Mouse (Mus musculus): ENCODE results near the gene Slc25a23. TPM values are rescaled to one million over a fixed set of nuclear protein-coding genes. Genes with fewer than 3 reads are reported as not detected.

Slc25a23 gene
- polyA plus RNA-seq, 1 experiment from 2014 or later, result 12.7 TPM

GRCm38 (mm10) chr17:57003994-57004393 is 55.7 kb downstream of the Slc25a23 start:
- H3K4me3 ChIP-seq (ENCODE audit: low read depth, low read length), result no peak overlapping the region
- no peak overlapping the region for H3K9ac ChIP-seq (replicated peaks)
- no peak overlapping the region for H3K4me2 ChIP-seq (ENCODE audit: low read depth, low read length)
- ATAC-seq, result peak; percentile 38
- H3K9me3 ChIP-seq (ENCODE audit: low read length), result no peaks in the 10 kb centered on the region
- H3K27ac ChIP-seq (ENCODE audit: low read depth), result no peak overlapping the region
- peaks cover 59% of the 10 kb centered on the region for H3K36me3 ChIP-seq (replicated peaks; ENCODE audit: insufficient read depth, low read length)
- H3K27me3 ChIP-seq (ENCODE audit: insufficient read depth, low read length), result no peaks in the 10 kb centered on the region
- WGBS (ENCODE audit: insufficient replicate concordance), result 74% methylated on average over 7 of the region's 7 CpGs
- TF ChIP-seq EP300 (IDR thresholded peaks at IDR 0.05; ENCODE audit: low read depth) (no peak), CTCF (IDR thresholded peaks at IDR 0.05; ENCODE audit: low read depth) (no peak)
- H3K4me1 ChIP-seq (ENCODE audit: insufficient read depth), result no peaks in the 10 kb centered on the region
- DNase-seq, result no peak

GRCm38 (mm10) chr17:57001228-57001627 is 58.4 kb downstream of the Slc25a23 start:
- WGBS (ENCODE audit: insufficient replicate concordance), result 54% methylated on average over 8 of the region's 8 CpGs
- no peak overlapping the region for H3K4me2 ChIP-seq (ENCODE audit: low read depth, low read length)
- TF ChIP-seq EP300 (IDR thresholded peaks at IDR 0.05; ENCODE audit: low read depth) (no peak), CTCF (IDR thresholded peaks at IDR 0.05; ENCODE audit: low read depth) (no peak)
- DNase-seq (no peak), ATAC-seq (no peak)
- H3K27me3 ChIP-seq (ENCODE audit: insufficient read depth, low read length), result no peaks in the 10 kb centered on the region
- H3K36me3 ChIP-seq (replicated peaks; ENCODE audit: insufficient read depth, low read length), result peaks cover 35% of the 10 kb centered on the region
- H3K4me1 ChIP-seq (ENCODE audit: insufficient read depth), result peaks cover 8% of the 10 kb centered on the region
- H3K9ac ChIP-seq (replicated peaks), result no peak overlapping the region
- H3K27ac ChIP-seq (ENCODE audit: low read depth), result no peak overlapping the region
- no peak overlapping the region for H3K4me3 ChIP-seq (ENCODE audit: low read depth, low read length)
- H3K9me3 ChIP-seq (ENCODE audit: low read length), result no peaks in the 10 kb centered on the region

- Histone ChIP-seq H3K27ac (ENCODE audit: low read depth) (no peak within 1 kb of the TSS), H3K9me3 (ENCODE audit: low read length) (no peaks in the 10 kb centered on the region), H3K4me1 (ENCODE audit: insufficient read depth) (peaks cover 8% of the 10 kb centered on the region), H3K4me3 (ENCODE audit: low read depth, low read length) (no peak within 1 kb of the TSS), H3K27me3 (ENCODE audit: insufficient read depth, low read length) (no peaks in the 10 kb centered on the region), H3K9ac (replicated peaks) (no peak within 1 kb of the TSS), H3K36me3 (replicated peaks; ENCODE audit: insufficient read depth, low read length) (peaks cover 33% of the 10 kb centered on the region), H3K4me2 (ENCODE audit: low read depth, low read length) (no peak within 1 kb of the TSS)
- no peak for TF ChIP-seq EP300 (IDR thresholded peaks at IDR 0.05; ENCODE audit: low read depth)
- TF ChIP-seq CTCF (IDR thresholded peaks at IDR 0.05; ENCODE audit: low read depth), result no peak
- no peak for ATAC-seq
- DNase-seq, result no peak
- 88% methylated on average over 9 of the region's 9 CpGs for WGBS (ENCODE audit: insufficient replicate concordance)
These were observed 59.6 kb downstream of the Slc25a23 start, which contains the start of gene Pspn for GRCm38 (mm10) chr17:56999968-57000609. Gene Pspn (minus strand): TSS chr17:57000018.

GRCm38 (mm10) chr17:56999414-56999813 is 60.2 kb downstream of the Slc25a23 start:
- Histone ChIP-seq H3K4me2 (ENCODE audit: low read depth, low read length) (no peak overlapping the region), H3K27me3 (ENCODE audit: insufficient read depth, low read length) (no peaks in the 10 kb centered on the region), H3K36me3 (replicated peaks; ENCODE audit: insufficient read depth, low read length) (peaks cover 37% of the 10 kb centered on the region), H3K9ac (replicated peaks) (no peak overlapping the region), H3K4me3 (ENCODE audit: low read depth, low read length) (no peak overlapping the region), H3K9me3 (ENCODE audit: low read length) (no peaks in the 10 kb centered on the region), H3K27ac (ENCODE audit: low read depth) (no peak overlapping the region), H3K4me1 (ENCODE audit: insufficient read depth) (peaks cover 8% of the 10 kb centered on the region)
- TF ChIP-seq CTCF (IDR thresholded peaks at IDR 0.05; ENCODE audit: low read depth) (no peak), EP300 (IDR thresholded peaks at IDR 0.05; ENCODE audit: low read depth) (no peak)
- WGBS (ENCODE audit: insufficient replicate concordance), result 86% methylated on average over 9 of the region's 9 CpGs
- ATAC-seq (no peak), DNase-seq (no peak)

- Histone ChIP-seq H3K4me1 (ENCODE audit: insufficient read depth) (peaks cover 8% of the 10 kb centered on the region), H3K9me3 (ENCODE audit: low read length) (no peaks in the 10 kb centered on the region), H3K4me2 (ENCODE audit: low read depth, low read length) (peak within 1 kb of the TSS; percentile 70), H3K27ac (ENCODE audit: low read depth) (peak within 1 kb of the TSS; percentile 77), H3K27me3 (ENCODE audit: insufficient read depth, low read length) (no peaks in the 10 kb centered on the region), H3K4me3 (ENCODE audit: low read depth, low read length) (peak within 1 kb of the TSS; percentile 86), H3K9ac (replicated peaks) (peak within 1 kb of the TSS; percentile 71), H3K36me3 (replicated peaks; ENCODE audit: insufficient read depth, low read length) (peaks cover 42% of the 10 kb centered on the region)
- TF ChIP-seq EP300 (IDR thresholded peaks at IDR 0.05; ENCODE audit: low read depth) (0 out of 2 replicates have a peak, but pooled peaks have one; percentile 52), CTCF (IDR thresholded peaks at IDR 0.05; ENCODE audit: low read depth) (peak; percentile 97)
- WGBS (ENCODE audit: insufficient replicate concordance), result under 1% methylated on average over 38 of the region's 38 CpGs
- ATAC-seq, result peak; percentile 100
- DNase-seq, result peak; percentile 96
These were observed 62.5 kb downstream of the Slc25a23 start, which contains the start of gene Alkbh7 for GRCm38 (mm10) chr17:56997029-56997667. Gene Alkbh7 (plus strand): TSS chr17:56997339.

- Histone ChIP-seq H3K4me2 (ENCODE audit: low read depth, low read length) (peak overlapping the region; percentile 70), H3K9ac (replicated peaks) (no peak overlapping the region), H3K27ac (ENCODE audit: low read depth) (no peak overlapping the region), H3K4me1 (ENCODE audit: insufficient read depth) (peaks cover 8% of the 10 kb centered on the region), H3K27me3 (ENCODE audit: insufficient read depth, low read length) (no peaks in the 10 kb centered on the region), H3K4me3 (ENCODE audit: low read depth, low read length) (no peak overlapping the region), H3K36me3 (replicated peaks; ENCODE audit: insufficient read depth, low read length) (peaks cover 42% of the 10 kb centered on the region), H3K9me3 (ENCODE audit: low read length) (no peaks in the 10 kb centered on the region)
- WGBS (ENCODE audit: insufficient replicate concordance), result 54% methylated on average over 2 of the region's 2 CpGs
- TF ChIP-seq CTCF (IDR thresholded peaks at IDR 0.05; ENCODE audit: low read depth), result no peak
- TF ChIP-seq EP300 (IDR thresholded peaks at IDR 0.05; ENCODE audit: low read depth), result no peak
- DNase-seq, result no peak
- no peak for ATAC-seq
These were observed 63.2 kb downstream of the Slc25a23 start for GRCm38 (mm10) chr17:56996506-56996905.
